Mouse (Mus musculus) forebrain, embryonic 14.5 days (tissue): ENCODE measurements around the gene Tspan5. TPM values are rescaled to one million over a fixed set of nuclear protein-coding genes. Genes with fewer than 3 reads are reported as not detected.

Experiments
- ATAC-seq: fragments of 200-750 bp; cut with Nextera tagmentation; 2 replicates; pipeline ENCODE4 v1.8.0; 2017; ENCODE audit warnings: mild to moderate bottlenecking, moderate library complexity
- DNase-seq: peaks from one replicate; pipeline ENCODE4 v3.0.0-alpha.2; 2015; ENCODE audit warnings: low spot score
- H3K27ac ChIP-seq: fragments of 300-500 bp; sonication (generic); 2 replicates; pipeline ENCODE4 v1.5.1; 2014; ENCODE audit warnings: low read depth, mild to moderate bottlenecking, control low read depth, low read length, moderate library complexity
- H3K27me3 ChIP-seq: fragments of 300-500 bp; sonication (generic); replicated peaks from 2 replicates; pipeline ENCODE4 v1.6.1; 2014; ENCODE audit warnings: low read length, control low read depth, mixed read lengths; ENCODE audit not compliant: control insufficient read depth, insufficient read depth
- H3K36me3 ChIP-seq: fragments of 300-500 bp; sonication (generic); 2 replicates; pipeline ENCODE4 v1.6.1; 2014; ENCODE audit warnings: low read length, control low read depth; ENCODE audit not compliant: control insufficient read depth, insufficient read depth
- H3K4me1 ChIP-seq: fragments of 300-500 bp; sonication (generic); 2 replicates; pipeline ENCODE4 v1.6.1; 2014; ENCODE audit warnings: antibody characterized with exemption, low read length, control low read depth; ENCODE audit not compliant: control insufficient read depth, insufficient read depth
- H3K4me2 ChIP-seq: fragments of 300-500 bp; sonication (generic); 2 replicates; pipeline ENCODE4 v1.6.1; 2014; ENCODE audit warnings: mild to moderate bottlenecking, control low read depth, low read length
- H3K4me3 ChIP-seq: fragments of 300-500 bp; sonication (generic); 2 replicates; pipeline ENCODE4 v1.5.1; 2014; ENCODE audit warnings: low read depth, low read length, control low read depth
- H3K9ac ChIP-seq: fragments of 300-500 bp; sonication (generic); 2 replicates; pipeline ENCODE4 v1.6.1; 2014; ENCODE audit warnings: mild to moderate bottlenecking, low read length, control low read depth, moderate library complexity
- H3K9me3 ChIP-seq: fragments of 300-500 bp; sonication (generic); replicated peaks from 2 replicates; pipeline ENCODE4 v1.6.1; 2016; ENCODE audit warnings: low read length, control low read depth, mixed read lengths; ENCODE audit not compliant: control insufficient read depth
- WGBS: fragments of 180-500 bp; shearing (Covaris S2); extraction: QIAGEN DNeasy Blood & Tissue Kit; methylation state at CpG from one replicate; pipeline ENCODE4 v1.1.7; 2014; 5-methylcytosine and 5-hydroxymethylcytosine counted together
- polyA plus RNA-seq: library from polyadenylated mRNA; unstranded; fragments of >200 nt; fragmentation: Nextera tagmentation; extraction: Ambion mirVana; gene quantifications from 2 replicates; pipeline ENCODE4 v1.2.1, GENCODE M21; 2014

The Tspan5 gene
- 79.7 and 82.3 TPM in 2 replicates for polyA plus RNA-seq

- peaks cover 24% of the 10 kb centered on the region for H3K4me1 ChIP-seq
- H3K36me3 ChIP-seq, result no peaks in the 10 kb centered on the region
- no peaks in the 10 kb centered on the region for H3K9me3 ChIP-seq
- H3K27ac ChIP-seq, result peak within 1 kb of the TSS; percentile 93
- H3K27me3 ChIP-seq, result no peaks in the 10 kb centered on the region
- ATAC-seq, result peak; percentile 92
- H3K9ac ChIP-seq, result peak within 1 kb of the TSS; percentile 89
- peak; percentile 92 for DNase-seq
- H3K4me3 ChIP-seq, result peak within 1 kb of the TSS; percentile 84
- WGBS, result under 1% methylated on average over 89 of the region's 100 CpGs
- H3K4me2 ChIP-seq, result peak within 1 kb of the TSS; percentile 83
Observed at GRCm38 (mm10) chr3:138741649-138742565, at the start of gene Tspan5. Gene Tspan5, plus strand, starts transcription at chr3:138742195.

DNA sequence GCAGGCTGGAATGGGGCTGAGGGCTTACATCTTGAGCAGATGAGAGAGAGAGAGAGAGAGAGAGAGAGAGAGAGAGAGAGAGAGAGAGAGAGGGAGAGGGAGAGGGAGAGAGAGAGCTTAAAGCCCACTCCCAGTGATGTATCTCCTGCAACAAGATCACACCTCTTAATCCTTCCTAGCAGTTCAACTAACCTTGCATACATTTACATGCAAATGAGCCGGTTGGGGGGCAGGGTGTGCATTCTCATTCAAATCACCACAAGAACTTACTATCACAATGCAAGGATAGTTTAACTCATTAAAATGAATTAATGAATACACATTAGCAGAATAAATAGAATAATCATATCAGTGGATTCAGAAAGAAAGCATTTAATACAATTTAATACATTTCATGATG, 49.7 kb upstream of the Tspan5 start:
- Histone ChIP-seq H3K27ac (no peak overlapping the region), H3K4me1 (no peaks in the 10 kb centered on the region), H3K27me3 (no peaks in the 10 kb centered on the region), H3K36me3 (no peaks in the 10 kb centered on the region), H3K4me3 (no peak overlapping the region), H3K9ac (no peak overlapping the region), H3K4me2 (no peak overlapping the region), H3K9me3 (no peaks in the 10 kb centered on the region)
- ATAC-seq (no peak), DNase-seq (peak; percentile 21)
- 3% methylated on average over 1 of the region's 1 CpGs for WGBS

GRCm38 (mm10) chr3:138703399-138703798, 38.6 kb upstream of the Tspan5 start:
- no peaks in the 10 kb centered on the region for H3K27me3 ChIP-seq
- no peak overlapping the region for H3K27ac ChIP-seq
- H3K9me3 ChIP-seq, result no peaks in the 10 kb centered on the region
- H3K9ac ChIP-seq, result no peak overlapping the region
- H3K36me3 ChIP-seq, result no peaks in the 10 kb centered on the region
- H3K4me3 ChIP-seq, result no peak overlapping the region
- ATAC-seq, result no peak
- no peak for DNase-seq
- H3K4me1 ChIP-seq, result no peaks in the 10 kb centered on the region
- 87% methylated on average over 12 of the region's 12 CpGs for WGBS
- H3K4me2 ChIP-seq, result no peak overlapping the region

- Histone ChIP-seq H3K4me2 (no peak overlapping the region), H3K27me3 (no peaks in the 10 kb centered on the region), H3K9me3 (no peaks in the 10 kb centered on the region), H3K4me3 (no peak overlapping the region), H3K27ac (no peak overlapping the region), H3K9ac (no peak overlapping the region), H3K4me1 (no peaks in the 10 kb centered on the region), H3K36me3 (no peaks in the 10 kb centered on the region)
- ATAC-seq, result no peak
- 93% methylated on average over 9 of the region's 9 CpGs for WGBS
- no peak for DNase-seq
Observed at GRCm38 (mm10) chr3:138704469-138704868, 37.5 kb upstream of the Tspan5 start.

DNA sequence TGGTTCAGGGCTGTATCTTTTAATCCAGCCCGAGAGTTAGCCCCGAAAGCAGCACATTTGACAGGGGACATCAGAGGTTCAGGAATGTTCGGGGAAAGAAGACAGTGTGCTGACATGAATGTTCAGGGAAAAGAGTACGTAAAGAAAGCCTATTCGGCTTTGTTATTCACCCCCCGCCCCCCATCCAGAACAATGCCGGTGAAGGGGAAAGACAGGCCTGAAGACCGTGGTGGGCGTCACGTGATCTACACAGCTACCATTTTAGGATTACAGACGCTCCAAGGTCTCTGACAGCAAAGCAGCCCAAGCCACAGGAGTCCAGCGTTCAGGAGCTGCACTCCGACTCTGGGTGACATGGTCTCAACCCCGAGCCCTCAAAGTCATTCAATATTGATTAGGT, 36.1 kb upstream of the Tspan5 start:
- Histone ChIP-seq H3K9ac (no peak overlapping the region), H3K9me3 (no peaks in the 10 kb centered on the region), H3K27ac (no peak overlapping the region), H3K27me3 (no peaks in the 10 kb centered on the region), H3K4me1 (no peaks in the 10 kb centered on the region), H3K4me2 (no peak overlapping the region), H3K36me3 (no peaks in the 10 kb centered on the region), H3K4me3 (no peak overlapping the region)
- no peak for DNase-seq
- 0 out of 2 replicates have a peak, but pooled peaks have one; percentile 47 for ATAC-seq
- 57% methylated on average over 14 of the region's 14 CpGs for WGBS

DNA sequence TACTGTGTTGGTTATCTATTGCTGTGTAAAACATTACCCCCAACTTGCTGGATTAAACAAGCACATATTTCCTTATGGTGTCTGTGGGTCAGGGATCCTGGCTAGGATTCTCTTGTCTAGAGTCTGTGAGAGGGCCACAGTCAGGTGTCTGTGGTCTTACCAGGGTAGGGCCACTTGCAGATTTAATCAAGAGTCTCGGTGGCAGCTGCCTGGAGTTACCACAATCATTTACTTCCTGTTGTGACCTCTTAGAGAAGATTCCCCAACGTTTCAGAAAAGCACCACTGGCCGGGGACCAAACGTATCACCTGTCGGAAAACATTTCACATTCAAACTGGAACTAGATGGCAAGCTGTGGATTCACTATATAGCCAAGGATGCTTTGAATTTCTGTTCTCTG, 32.8 kb upstream of the Tspan5 start:
- no peaks in the 10 kb centered on the region for H3K27me3 ChIP-seq
- DNase-seq, result no peak
- no peak overlapping the region for H3K4me2 ChIP-seq
- no peaks in the 10 kb centered on the region for H3K36me3 ChIP-seq
- no peak overlapping the region for H3K4me3 ChIP-seq
- WGBS, result 87% methylated on average over 5 of the region's 5 CpGs
- no peak overlapping the region for H3K27ac ChIP-seq
- no peaks in the 10 kb centered on the region for H3K9me3 ChIP-seq
- H3K4me1 ChIP-seq, result no peaks in the 10 kb centered on the region
- H3K9ac ChIP-seq, result no peak overlapping the region
- ATAC-seq, result no peak

DNA sequence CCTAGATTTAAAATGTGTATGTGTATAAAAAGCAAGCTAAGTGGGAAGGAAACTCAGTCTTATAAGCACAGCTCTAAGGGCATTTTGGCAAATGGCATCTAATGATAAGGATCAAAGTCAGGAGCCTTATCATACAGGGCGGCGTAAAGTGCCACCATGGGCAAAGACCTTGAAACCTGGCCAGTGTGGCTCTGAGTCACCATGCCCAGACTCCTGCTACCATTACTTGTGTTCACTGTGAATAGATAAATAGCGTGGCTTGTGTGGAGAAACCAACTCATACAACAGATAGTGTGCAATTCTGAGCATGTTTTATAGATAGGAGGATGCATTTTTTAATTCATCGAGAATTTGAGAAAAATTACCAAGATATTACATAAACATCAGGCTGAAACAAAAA, 30.0 kb upstream of the Tspan5 start:
- H3K4me2 ChIP-seq, result no peak overlapping the region
- no peak for ATAC-seq
- H3K9me3 ChIP-seq, result no peaks in the 10 kb centered on the region
- no peak for DNase-seq
- H3K9ac ChIP-seq, result no peak overlapping the region
- H3K4me3 ChIP-seq, result no peak overlapping the region
- H3K27me3 ChIP-seq, result no peaks in the 10 kb centered on the region
- WGBS, result 94% methylated on average over 4 of the region's 4 CpGs
- H3K27ac ChIP-seq, result no peak overlapping the region
- no peaks in the 10 kb centered on the region for H3K4me1 ChIP-seq
- no peaks in the 10 kb centered on the region for H3K36me3 ChIP-seq

- WGBS, result 75% methylated on average over 11 of the region's 11 CpGs
Observed at GRCm38 (mm10) chr3:138712452-138713140, 29.4 kb upstream of the Tspan5 start.

DNA sequence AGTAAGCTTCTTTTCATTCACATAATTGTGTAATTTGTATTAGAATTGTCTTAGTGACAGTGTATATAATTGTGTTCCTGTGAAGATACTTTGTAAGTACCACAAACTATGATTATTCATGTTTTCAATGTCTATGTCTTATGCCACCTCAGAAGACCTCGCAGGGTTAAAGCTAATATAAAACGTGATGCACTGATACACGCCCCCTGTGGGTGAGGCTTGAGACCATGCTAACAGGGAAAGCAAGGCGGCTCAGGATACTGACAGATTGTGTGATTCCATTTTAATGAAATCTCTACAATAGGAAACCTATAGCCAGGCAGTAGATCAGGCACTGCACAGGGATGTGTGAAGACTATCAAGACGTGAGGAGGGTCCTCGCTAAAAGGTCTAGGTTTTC, 28.9 kb upstream of the Tspan5 start:
- 53% methylated on average over 6 of the region's 6 CpGs for WGBS
- DNase-seq, result peak; percentile 57
- Histone ChIP-seq H3K4me3 (no peak overlapping the region), H3K4me1 (no peaks in the 10 kb centered on the region), H3K36me3 (no peaks in the 10 kb centered on the region), H3K9me3 (no peaks in the 10 kb centered on the region), H3K27me3 (no peaks in the 10 kb centered on the region), H3K9ac (no peak overlapping the region), H3K4me2 (no peak overlapping the region), H3K27ac (no peak overlapping the region)
- peak; percentile 49; the same call in 1 of the 2 replicates for ATAC-seq

More at GRCm38 (mm10) chr3:138712452-138713140, 29.4 kb upstream of the Tspan5 start:
- no peaks in the 10 kb centered on the region for H3K4me1 ChIP-seq
- no peak overlapping the region for H3K27ac ChIP-seq
- no peaks in the 10 kb centered on the region for H3K27me3 ChIP-seq
- DNase-seq, result peak; percentile 68
- ATAC-seq, result peak; percentile 41; the same call in 1 of the 2 replicates
- no peak overlapping the region for H3K4me2 ChIP-seq
- no peaks in the 10 kb centered on the region for H3K36me3 ChIP-seq
- H3K4me3 ChIP-seq, result no peak overlapping the region
- H3K9me3 ChIP-seq, result no peaks in the 10 kb centered on the region
- no peak overlapping the region for H3K9ac ChIP-seq
